Mouse (Mus musculus): ENCODE measurements around the gene Gm49393. TPM values are rescaled to one million over a fixed set of nuclear protein-coding genes. Genes with fewer than 3 reads are reported as not detected.
"Not testable (repeated sequence)": the region's sequence is repeated elsewhere in the genome, so short reads cannot be mapped to it uniquely, and the experiment has no call there.

The Gm49393 gene
- polyA plus RNA-seq (2016; fragmentation: Nextera tagmentation; extraction: Ambion mirVana) = not detected in 2 replicates

DNA sequence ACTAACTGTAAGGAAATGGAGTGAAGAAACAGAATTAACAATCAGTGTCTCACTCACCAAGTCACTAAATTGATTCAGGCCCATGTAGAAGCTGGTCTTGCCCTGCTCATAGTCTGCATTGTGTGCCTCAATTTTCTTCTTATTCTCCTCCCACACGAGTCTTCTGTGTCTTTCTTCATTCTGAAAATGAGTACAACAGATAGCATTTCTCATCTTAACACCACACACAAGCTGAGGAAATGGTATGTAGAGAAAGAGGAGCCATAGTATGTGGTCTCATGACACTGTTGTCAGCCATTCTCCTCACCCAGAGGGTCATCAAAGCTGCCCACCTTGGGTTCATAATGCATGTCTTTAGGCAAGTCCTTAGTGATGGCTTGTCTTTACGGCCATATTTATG, at the start of gene Gm49393:
Gm49393 (minus strand) TSS at position 101 of the 400 bp plus-strand sequence.
- not testable (repeated sequence) for H3K27me3 ChIP-seq; H3K9ac ChIP-seq; H3K36me3 ChIP-seq (replicated peaks); ATAC-seq (ENCODE audit: low FRiP score); H3K4me2 ChIP-seq; H3K27ac ChIP-seq; H3K4me3 ChIP-seq (replicated peaks); H3K9me3 ChIP-seq; H3K4me1 ChIP-seq
- WGBS = 65% methylated on average over 2 of the region's 2 CpGs

DNA sequence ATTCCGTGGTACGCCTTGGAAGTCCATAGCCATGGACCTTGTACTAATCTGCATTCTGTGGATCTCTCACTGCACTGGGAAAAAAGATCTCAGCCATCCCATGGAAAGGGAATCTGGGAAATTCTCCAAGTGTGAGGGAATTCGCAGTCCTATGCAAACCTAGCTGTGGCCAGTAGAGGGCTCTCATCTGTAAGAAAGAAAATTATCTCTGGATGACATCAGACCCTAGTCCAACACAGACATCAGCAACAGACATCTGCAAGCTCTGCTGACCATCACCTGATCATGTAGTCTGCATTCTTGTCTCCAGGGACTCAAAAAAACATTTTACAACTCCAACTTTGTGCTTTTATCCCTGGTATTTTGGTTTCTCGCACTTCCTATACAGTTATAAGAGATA, 36.9 kb upstream of the Gm49393 start:
- H3K9me3 ChIP-seq; H3K4me2 ChIP-seq; ATAC-seq (ENCODE audit: low FRiP score); H3K4me3 ChIP-seq (replicated peaks); H3K4me1 ChIP-seq; H3K36me3 ChIP-seq (replicated peaks); H3K27ac ChIP-seq; H3K9ac ChIP-seq; H3K27me3 ChIP-seq: not testable (repeated sequence)
- WGBS = 72% methylated on average over 4 of the region's 4 CpGs

- not testable (repeated sequence) for ATAC-seq (ENCODE audit: low FRiP score); H3K9ac ChIP-seq
- WGBS = 35% methylated on average over 5 of the region's 5 CpGs
These were observed 28.6 kb upstream of the Gm49393 start for GRCm38 (mm10) chr13:60963985-60964384.

GRCm38 (mm10) chr13:60961706-60962105, 26.3 kb upstream of the Gm49393 start:
- Histone ChIP-seq H3K27me3 (no peaks in the 10 kb centered on the region), H3K4me1 (no peaks in the 10 kb centered on the region), H3K4me2 (no peak overlapping the region), H3K36me3 (replicated peaks) (no peaks in the 10 kb centered on the region), H3K4me3 (replicated peaks) (no peak overlapping the region), H3K9me3 (peaks cover 37% of the 10 kb centered on the region), H3K9ac (no peak overlapping the region), H3K27ac (no peak overlapping the region)
- 72% methylated on average over 5 of the region's 5 CpGs for WGBS
- no peak for ATAC-seq (ENCODE audit: low FRiP score)

More at GRCm38 (mm10) chr13:60963985-60964384, 28.6 kb upstream of the Gm49393 start:
- H3K27ac ChIP-seq; H3K27me3 ChIP-seq; H3K4me1 ChIP-seq; H3K4me2 ChIP-seq; H3K4me3 ChIP-seq (replicated peaks); H3K36me3 ChIP-seq (replicated peaks): not testable (repeated sequence)
- H3K9me3 ChIP-seq = peaks cover 26% of the 10 kb centered on the region; the same call in 1 of the 2 replicates

DNA sequence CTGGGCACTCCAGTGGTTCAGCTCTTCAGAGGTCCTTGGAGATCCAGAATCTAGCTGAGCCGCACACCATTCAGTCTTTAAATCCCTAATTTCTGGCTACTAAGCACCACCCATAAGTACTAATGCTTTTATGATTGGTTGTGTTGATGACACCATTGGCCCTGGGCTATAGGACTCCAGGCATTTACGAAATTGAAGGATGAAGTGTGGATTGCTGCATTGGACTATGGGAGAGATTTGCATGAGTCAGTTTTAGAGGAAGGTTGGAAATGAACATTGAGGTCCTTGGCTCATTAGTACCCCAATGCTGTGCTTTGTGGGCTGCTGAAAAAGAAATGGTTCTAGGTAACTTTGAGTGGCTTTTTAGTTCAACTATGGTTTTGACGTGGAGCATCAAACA, 6.5 kb upstream of the Gm49393 start, which contains the start of gene Tpbpa:
Tpbpa (minus strand) TSS at position 101 of the 400 bp plus-strand sequence.
- ATAC-seq (ENCODE audit: low FRiP score); H3K4me1 ChIP-seq; H3K9ac ChIP-seq; H3K4me2 ChIP-seq; H3K36me3 ChIP-seq (replicated peaks); H3K27me3 ChIP-seq; H3K27ac ChIP-seq; H3K4me3 ChIP-seq (replicated peaks): not testable (repeated sequence)
- WGBS = 79% methylated on average over 3 of the region's 3 CpGs
- H3K9me3 ChIP-seq = peaks cover 10% of the 10 kb centered on the region

DNA sequence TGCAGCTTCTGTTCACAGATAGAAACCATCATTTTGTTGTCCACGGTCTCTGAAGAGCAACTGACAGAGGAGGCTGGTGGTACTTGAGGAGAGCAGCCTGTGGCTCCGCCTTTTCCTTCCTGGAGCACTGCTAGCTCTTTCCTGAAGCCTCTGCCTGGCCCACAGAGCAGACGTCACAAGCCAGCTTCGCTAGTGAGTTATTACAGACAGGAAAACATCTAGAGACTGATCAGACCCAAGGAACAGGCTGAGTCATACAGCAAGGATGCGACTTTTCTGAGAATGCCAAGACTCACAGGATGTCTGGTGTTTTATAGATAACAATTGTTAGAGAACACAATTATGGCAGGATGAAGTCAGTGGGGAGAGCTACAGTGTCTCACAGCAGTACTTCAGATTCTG, 1.1 kb upstream of the Gm49393 start, which contains the start of the genes Gm49391 and Ctla2a:
Gm49391 (minus strand) TSS at position 72 of the 402 bp plus-strand sequence.
Ctla2a (minus strand) TSS at position 126 of the 402 bp plus-strand sequence.
- Histone ChIP-seq H3K4me3 (replicated peaks) (no peak within 1 kb of the TSS), H3K36me3 (replicated peaks) (no peaks in the 10 kb centered on the region), H3K9ac (no peak within 1 kb of the TSS), H3K27ac (no peak within 1 kb of the TSS), H3K9me3 (peaks cover 4% of the 10 kb centered on the region), H3K27me3 (no peaks in the 10 kb centered on the region), H3K4me1 (no peaks in the 10 kb centered on the region), H3K4me2 (no peak within 1 kb of the TSS)
- 81% methylated on average over 5 of the region's 5 CpGs for WGBS
- no peak for ATAC-seq (ENCODE audit: low FRiP score)

DNA sequence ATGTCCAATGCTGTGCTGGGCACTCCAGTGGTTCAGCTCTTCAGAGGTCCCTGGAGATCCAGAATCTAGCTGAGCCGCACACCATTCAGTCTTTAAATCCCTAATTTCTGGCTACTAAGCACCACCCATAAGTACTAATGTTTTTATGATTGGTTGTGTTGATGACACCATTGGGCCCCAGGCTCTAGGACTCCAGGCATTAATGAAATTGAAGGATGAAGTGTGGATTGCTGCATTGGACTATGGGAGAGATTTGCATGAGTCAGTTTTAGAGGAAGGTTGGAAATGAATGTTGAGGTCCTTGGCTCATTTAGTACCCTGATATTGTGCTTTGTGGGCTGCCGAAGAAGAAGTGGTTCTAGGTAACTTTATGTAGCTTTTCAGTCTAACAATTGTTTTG, 30.6 kb downstream of the Gm49393 start, which contains the start of gene Tpbpb:
Tpbpb (minus strand) TSS at position 101 of the 400 bp plus-strand sequence.
- not testable (repeated sequence) for H3K36me3 ChIP-seq (replicated peaks); H3K9ac ChIP-seq; H3K9me3 ChIP-seq; H3K27ac ChIP-seq; H3K4me2 ChIP-seq; ATAC-seq (ENCODE audit: low FRiP score); H3K4me1 ChIP-seq; H3K27me3 ChIP-seq; H3K4me3 ChIP-seq (replicated peaks)
- WGBS = 81% methylated on average over 2 of the region's 2 CpGs

DNA sequence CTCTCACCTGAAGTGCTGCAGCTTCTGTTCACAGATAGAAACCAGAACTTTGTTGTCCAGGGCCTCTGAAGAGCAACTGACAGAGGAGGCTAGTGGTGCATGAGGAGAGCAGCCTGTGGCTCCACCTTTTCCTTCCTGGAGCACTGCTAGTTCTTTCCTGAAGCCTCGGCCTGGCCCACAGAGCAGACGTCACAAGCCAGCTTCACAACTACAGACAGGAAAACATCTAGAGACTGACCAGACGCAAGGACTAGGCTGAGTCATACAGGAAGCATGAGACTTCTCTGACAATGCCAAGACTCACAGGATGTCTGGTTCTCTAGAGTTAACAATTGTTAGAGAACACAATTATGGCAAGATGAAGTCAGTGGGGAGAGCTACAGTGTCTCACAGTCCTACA, 38.1 kb downstream of the Gm49393 start, which contains the start of gene Ctla2b:
Ctla2b (minus strand) TSS at position 120 of the 400 bp plus-strand sequence.
- Histone ChIP-seq H3K4me3 (replicated peaks) (no peak within 1 kb of the TSS), H3K9ac (no peak within 1 kb of the TSS), H3K36me3 (replicated peaks) (no peaks in the 10 kb centered on the region), H3K27ac (no peak within 1 kb of the TSS), H3K27me3 (no peaks in the 10 kb centered on the region), H3K4me2 (no peak within 1 kb of the TSS), H3K9me3 (no peaks in the 10 kb centered on the region), H3K4me1 (no peaks in the 10 kb centered on the region)
- ATAC-seq (ENCODE audit: low FRiP score) = no peak
- 90% methylated on average over 3 of the region's 3 CpGs for WGBS

DNA sequence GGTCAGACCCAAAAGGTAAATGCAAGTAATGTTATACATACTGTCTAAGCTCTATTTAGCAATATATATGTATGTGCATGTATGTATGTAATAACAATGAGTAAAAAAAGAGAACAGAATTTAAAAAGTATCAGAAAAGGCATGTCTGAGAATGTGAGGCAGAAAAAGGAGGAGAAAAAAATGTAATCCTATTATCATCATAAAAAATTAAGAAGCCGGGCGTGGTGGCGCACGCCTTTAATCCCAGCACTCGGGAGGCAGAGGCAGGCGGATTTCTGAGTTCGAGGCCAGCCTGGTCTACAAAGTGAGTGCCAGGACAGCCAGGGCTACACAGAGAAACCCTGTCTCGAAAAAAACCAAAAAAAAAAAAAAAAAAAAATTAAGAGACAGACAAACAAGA, 38.6 kb downstream of the Gm49393 start, which contains the start of gene Gm49392:
Gm49392 (minus strand) TSS at position 101 of the 400 bp plus-strand sequence.
- H3K4me2 ChIP-seq; H3K9ac ChIP-seq; H3K36me3 ChIP-seq (replicated peaks); H3K27me3 ChIP-seq; ATAC-seq (ENCODE audit: low FRiP score); H3K9me3 ChIP-seq; H3K4me3 ChIP-seq (replicated peaks); H3K4me1 ChIP-seq; H3K27ac ChIP-seq: not testable (repeated sequence)
- WGBS = 90% methylated on average over 8 of the region's 8 CpGs

GRCm38 (mm10) chr13:60895406-60896160, 39.8 kb downstream of the Gm49393 start:
- H3K9ac ChIP-seq = no peak overlapping the region
- no peak overlapping the region for H3K4me2 ChIP-seq
- H3K27me3 ChIP-seq = no peaks in the 10 kb centered on the region
- no peaks in the 10 kb centered on the region for H3K4me1 ChIP-seq
- no peak overlapping the region for H3K4me3 ChIP-seq (replicated peaks)
- H3K36me3 ChIP-seq (replicated peaks) = no peaks in the 10 kb centered on the region
- no peak overlapping the region for H3K27ac ChIP-seq
- ATAC-seq (ENCODE audit: low FRiP score) = no peak
- H3K9me3 ChIP-seq = no peaks in the 10 kb centered on the region

DNA sequence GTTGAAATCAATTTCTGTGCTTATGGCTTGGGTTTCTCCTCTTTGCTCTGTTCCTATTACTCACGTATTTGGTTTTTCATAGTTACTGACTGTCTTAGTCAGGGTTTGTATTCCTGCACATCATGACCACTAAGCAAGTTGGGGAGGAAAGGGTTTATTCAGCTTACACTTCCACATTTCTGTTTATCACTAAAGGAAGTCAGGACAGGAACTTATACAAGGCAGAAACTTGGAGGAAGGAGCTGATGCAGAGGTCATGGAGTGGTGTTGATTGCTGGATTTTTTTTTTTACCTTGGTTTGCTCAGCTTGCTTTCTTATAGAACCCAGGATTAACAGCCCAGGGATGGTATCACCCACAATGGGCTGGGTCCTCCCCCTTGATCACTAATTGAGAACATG, 43.1 kb downstream of the Gm49393 start:
- H3K4me3 ChIP-seq (replicated peaks) = no peak overlapping the region
- WGBS = 100% methylated on average over 1 of the region's 1 CpGs
- H3K27ac ChIP-seq = no peak overlapping the region
- no peaks in the 10 kb centered on the region for H3K27me3 ChIP-seq
- H3K36me3 ChIP-seq (replicated peaks) = no peaks in the 10 kb centered on the region
- no peak overlapping the region for H3K4me2 ChIP-seq
- no peak for ATAC-seq (ENCODE audit: low FRiP score)
- H3K4me1 ChIP-seq = no peaks in the 10 kb centered on the region
- no peak overlapping the region for H3K9ac ChIP-seq
- H3K9me3 ChIP-seq = no peaks in the 10 kb centered on the region

GRCm38 (mm10) chr13:60864281-60864680, 71.1 kb downstream of the Gm49393 start, which contains the start of gene 4930486L24Rik:
4930486L24Rik (minus strand) TSS chr13:60864475.
- no peak for ATAC-seq (ENCODE audit: low FRiP score)
- Histone ChIP-seq H3K9me3 (0 out of 2 replicates have a peak, but pooled peaks cover 5% of the 10 kb centered on the region), H3K4me2 (no peak within 1 kb of the TSS), H3K27ac (no peak within 1 kb of the TSS), H3K36me3 (replicated peaks) (no peaks in the 10 kb centered on the region), H3K27me3 (no peaks in the 10 kb centered on the region), H3K4me3 (replicated peaks) (no peak within 1 kb of the TSS), H3K9ac (no peak within 1 kb of the TSS), H3K4me1 (no peaks in the 10 kb centered on the region)
- 50% methylated on average over 1 of the region's 1 CpGs for WGBS

Measured in forebrain, embryonic 12.5 days (tissue).